Mouse (Mus musculus): Measurements from ENCODE around the gene Ssh3.

DNA sequence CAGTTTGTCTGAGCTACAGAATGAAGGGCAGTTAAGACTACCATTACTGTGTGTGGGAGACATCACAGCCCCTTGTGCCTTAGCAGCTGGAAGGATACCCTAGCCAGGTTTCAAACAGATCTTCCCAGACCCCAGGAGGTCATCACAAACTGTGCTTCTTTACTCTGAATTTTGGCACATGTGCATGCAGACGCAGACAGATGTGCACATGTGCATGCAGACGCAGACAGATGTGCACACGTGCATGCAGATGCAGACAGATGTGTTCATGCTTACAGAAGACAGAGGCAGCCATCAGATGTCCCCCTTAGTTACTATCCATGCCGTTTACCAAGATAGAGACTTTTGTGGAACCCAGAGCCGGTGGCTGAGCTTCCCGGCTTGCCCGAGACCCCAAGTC is 30.1 kb upstream of the Ssh3 start:
- TF ChIP-seq CTCF (IDR thresholded peaks at IDR 0.05) (no peak), EP300 (IDR thresholded peaks at IDR 0.05) (no peak)

All from lung, postnatal 0 days (tissue).